Mouse (Mus musculus) heart, embryonic 10.5 days (tissue): ENCODE measurements around the gene Retreg1. TPM values are rescaled to one million over a fixed set of nuclear protein-coding genes. Genes with fewer than 3 reads are reported as not detected.

Experiments used
- DNase-seq: peaks from one replicate; pipeline ENCODE4 v3.0.0-alpha.2; 2017; ENCODE audit warnings: low spot score
- H3K27ac ChIP-seq: fragments of 300-500 bp; sonication (generic); 2 replicates; pipeline ENCODE4 v1.5.1; 2016; ENCODE audit warnings: mild to moderate bottlenecking
- H3K27me3 ChIP-seq: fragments of 300-500 bp; sonication (generic); 2 replicates; pipeline ENCODE4 v1.6.1; 2016; ENCODE audit warnings: mild to moderate bottlenecking; ENCODE audit not compliant: poor library complexity, insufficient read depth, severe bottlenecking
- H3K36me3 ChIP-seq: fragments of 300-500 bp; sonication (generic); 2 replicates; pipeline ENCODE4 v1.6.1; 2016; ENCODE audit warnings: mild to moderate bottlenecking, moderate library complexity
- H3K4me1 ChIP-seq: fragments of 300-500 bp; sonication (generic); 2 replicates; pipeline ENCODE4 v1.6.1; 2016; ENCODE audit warnings: mild to moderate bottlenecking
- H3K4me3 ChIP-seq: fragments of 300-500 bp; sonication (generic); 2 replicates; pipeline ENCODE4 v1.5.1; 2016; ENCODE audit warnings: mild to moderate bottlenecking, moderate library complexity
- H3K9me3 ChIP-seq: fragments of 300-500 bp; sonication (generic); 2 replicates; pipeline ENCODE4 v1.6.1; 2016; ENCODE audit warnings: mild to moderate bottlenecking, moderate library complexity
- WGBS: fragments of 180-500 bp; shearing (Covaris S2); methylation state at CpG from one replicate; pipeline ENCODE4 v1.1.7; 2016; 5-methylcytosine and 5-hydroxymethylcytosine counted together
- polyA plus RNA-seq: library from polyadenylated mRNA; unstranded; fragments of >200 nt; fragmentation: Nextera tagmentation; extraction: Ambion mirVana; gene quantifications from 2 replicates; pipeline ENCODE4 v1.2.1, GENCODE M21; 2016

The Retreg1 gene
- polyA plus RNA-seq, 1 experiment from 2014 or later: 20.2 TPM

DNA sequence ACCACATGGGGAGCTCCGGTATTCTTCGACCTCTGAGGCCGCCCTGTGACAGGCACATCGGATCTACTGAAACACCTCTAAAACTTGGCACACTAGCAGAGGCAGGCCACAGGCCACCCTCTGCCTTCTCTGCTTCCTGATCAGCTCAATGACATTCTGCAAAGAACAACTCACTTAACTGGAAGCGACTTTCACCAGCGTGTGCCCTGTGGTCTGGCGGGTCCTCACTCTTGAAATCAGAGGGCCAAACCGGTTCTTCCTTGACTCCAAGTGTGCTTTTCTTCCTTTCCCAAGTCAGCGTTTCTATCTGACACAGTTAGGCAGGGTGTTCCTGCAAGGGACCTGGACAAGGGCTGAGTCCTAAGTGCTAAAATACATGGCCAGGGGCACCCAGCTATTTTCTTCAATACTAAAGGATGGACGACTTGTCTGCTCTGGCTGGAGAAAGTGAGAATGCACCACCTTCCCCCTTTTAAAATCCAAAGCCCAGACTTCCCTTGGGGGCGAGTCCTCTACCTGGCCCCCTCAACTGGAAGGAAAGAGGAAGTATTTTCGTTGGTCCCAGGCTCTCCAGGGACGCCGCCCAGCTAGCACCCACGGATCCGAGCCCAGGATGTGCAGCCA lies 406 bp upstream of the Retreg1 start:
- Histone ChIP-seq H3K27ac (peak overlapping the region; percentile 87), H3K36me3 (no peaks in the 10 kb centered on the region), H3K27me3 (peaks cover 34% of the 10 kb centered on the region), H3K9me3 (no peaks in the 10 kb centered on the region), H3K4me3 (peak overlapping the region; percentile 92), H3K4me1 (peaks cover 11% of the 10 kb centered on the region)
- 10% methylated on average over 16 of the region's 16 CpGs for WGBS
- no peak for DNase-seq

DNA sequence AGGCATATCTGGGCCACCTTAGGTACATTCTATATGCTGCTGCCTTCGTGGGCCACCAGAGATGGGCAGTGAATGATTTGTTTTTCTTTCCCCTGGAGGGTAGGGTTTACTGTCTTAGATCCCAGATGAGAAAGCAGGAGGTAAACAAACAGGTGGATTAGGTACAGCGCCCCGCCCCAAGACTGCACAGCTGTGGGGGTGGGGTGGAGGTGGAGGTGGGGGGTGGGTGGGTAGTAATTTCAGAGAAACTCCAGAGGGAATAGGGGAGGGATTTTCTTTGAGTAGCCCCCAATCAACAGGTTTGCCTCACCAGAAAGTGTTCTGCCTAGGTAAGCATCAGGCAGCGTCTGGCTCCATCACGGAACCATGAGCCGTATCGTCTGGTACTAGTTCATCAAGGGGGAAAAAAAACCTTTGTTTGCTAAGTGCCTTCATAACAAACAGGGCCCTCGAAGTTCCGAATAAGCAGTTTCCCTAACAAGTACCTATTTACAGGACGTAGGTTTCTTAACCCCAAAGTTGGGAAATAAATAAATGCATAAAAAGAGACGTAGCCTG lies 1.1 kb downstream of the Retreg1 start:
- Histone ChIP-seq H3K27ac (peak overlapping the region; percentile 87; the same call in 1 of the 2 replicates), H3K36me3 (no peaks in the 10 kb centered on the region), H3K27me3 (peaks cover 34% of the 10 kb centered on the region), H3K9me3 (no peaks in the 10 kb centered on the region), H3K4me3 (peak overlapping the region; percentile 92), H3K4me1 (peaks cover 11% of the 10 kb centered on the region)
- DNase-seq: no peak
- 20% methylated on average over 11 of the region's 11 CpGs for WGBS

DNA sequence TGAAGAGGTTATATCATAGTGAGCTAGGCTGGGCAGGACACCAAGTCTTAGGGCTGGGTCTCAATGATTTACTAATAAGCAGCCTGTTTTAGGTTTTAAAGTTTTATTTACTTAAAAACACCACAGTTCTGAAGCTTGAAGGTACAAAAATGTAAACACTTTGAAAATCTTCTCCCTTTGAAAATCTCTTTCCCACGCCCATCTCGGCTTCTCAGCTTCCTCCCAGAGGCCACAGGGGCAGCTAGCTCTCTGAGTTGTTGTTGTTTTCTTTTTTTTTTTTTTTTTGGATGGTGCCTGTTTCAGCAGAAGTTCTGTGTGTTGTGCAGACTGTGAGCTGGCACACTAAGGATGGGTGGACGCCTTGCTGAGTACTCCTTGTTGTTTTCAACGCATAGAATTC lies 1.8 kb downstream of the Retreg1 start:
- no peak overlapping the region for H3K4me3 ChIP-seq
- no peak overlapping the region for H3K27ac ChIP-seq

DNA sequence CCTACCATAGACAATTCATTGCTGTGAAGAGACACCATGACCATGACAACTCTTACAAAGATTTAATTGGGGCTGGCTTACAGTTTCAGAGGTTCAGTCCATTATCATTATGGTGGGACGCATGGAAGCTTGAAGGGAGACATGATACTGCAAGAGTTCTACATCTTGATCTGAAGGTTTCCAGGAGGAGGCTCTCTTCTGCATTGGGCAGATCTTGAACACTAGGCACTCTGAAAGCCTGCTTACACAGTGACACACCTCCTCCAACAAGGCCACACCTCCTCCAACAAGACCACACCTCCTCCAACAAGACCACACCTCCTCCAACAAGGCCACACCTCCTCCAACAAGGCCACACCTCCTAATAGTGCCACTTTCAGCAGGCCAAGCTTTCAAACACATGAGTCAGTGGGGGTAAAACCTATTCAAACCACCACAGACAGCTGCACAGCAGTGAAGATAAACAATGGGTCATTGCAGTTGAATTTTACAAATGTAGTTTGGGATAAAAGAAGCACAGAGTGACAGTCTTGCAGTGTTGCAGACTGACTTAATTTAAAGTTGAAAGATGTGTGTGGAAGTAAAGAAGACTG lies 4.7 kb downstream of the Retreg1 start:
- Histone ChIP-seq H3K36me3 (no peaks in the 10 kb centered on the region), H3K27ac (no peak overlapping the region), H3K4me1 (peaks cover 14% of the 10 kb centered on the region), H3K27me3 (peaks cover 14% of the 10 kb centered on the region), H3K9me3 (no peaks in the 10 kb centered on the region), H3K4me3 (no peak overlapping the region)
- 77% methylated on average over 1 of the region's 1 CpGs for WGBS
- no peak for DNase-seq

More for the DNA sequence above, 1.8 kb downstream of the Retreg1 start:
- Histone ChIP-seq H3K9me3 (no peaks in the 10 kb centered on the region), H3K27me3 (peaks cover 34% of the 10 kb centered on the region), H3K36me3 (no peaks in the 10 kb centered on the region), H3K4me1 (peaks cover 11% of the 10 kb centered on the region)
- no peak for DNase-seq
- 57% methylated on average over 4 of the region's 4 CpGs for WGBS

DNA sequence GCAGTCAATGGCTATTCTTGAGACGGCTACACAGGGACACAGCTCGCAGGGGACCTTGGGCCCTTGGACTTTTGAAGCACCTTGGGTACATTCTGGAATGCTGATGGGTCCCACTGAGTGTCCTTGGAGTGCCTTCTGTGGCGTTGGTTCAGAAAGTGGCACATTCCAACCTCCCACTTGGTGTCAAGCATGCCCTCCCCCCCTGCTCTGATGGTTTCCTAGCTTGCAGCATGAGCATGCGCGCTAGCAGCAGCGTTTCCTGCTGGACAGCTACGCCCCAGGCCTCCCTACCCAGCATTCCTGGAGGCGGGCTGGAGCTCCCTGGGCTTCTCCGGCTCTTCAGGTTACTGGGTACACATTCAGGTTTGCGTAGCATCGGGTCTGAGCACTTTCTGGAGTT lies 7.6 kb downstream of the Retreg1 start:
- H3K27me3 ChIP-seq: no peaks in the 10 kb centered on the region
- H3K36me3 ChIP-seq: no peaks in the 10 kb centered on the region
- no peak overlapping the region for H3K27ac ChIP-seq
- no peak for DNase-seq
- H3K9me3 ChIP-seq: no peaks in the 10 kb centered on the region
- H3K4me1 ChIP-seq: peaks cover 6% of the 10 kb centered on the region
- WGBS: 57% methylated on average over 11 of the region's 11 CpGs
- no peak overlapping the region for H3K4me3 ChIP-seq

DNA sequence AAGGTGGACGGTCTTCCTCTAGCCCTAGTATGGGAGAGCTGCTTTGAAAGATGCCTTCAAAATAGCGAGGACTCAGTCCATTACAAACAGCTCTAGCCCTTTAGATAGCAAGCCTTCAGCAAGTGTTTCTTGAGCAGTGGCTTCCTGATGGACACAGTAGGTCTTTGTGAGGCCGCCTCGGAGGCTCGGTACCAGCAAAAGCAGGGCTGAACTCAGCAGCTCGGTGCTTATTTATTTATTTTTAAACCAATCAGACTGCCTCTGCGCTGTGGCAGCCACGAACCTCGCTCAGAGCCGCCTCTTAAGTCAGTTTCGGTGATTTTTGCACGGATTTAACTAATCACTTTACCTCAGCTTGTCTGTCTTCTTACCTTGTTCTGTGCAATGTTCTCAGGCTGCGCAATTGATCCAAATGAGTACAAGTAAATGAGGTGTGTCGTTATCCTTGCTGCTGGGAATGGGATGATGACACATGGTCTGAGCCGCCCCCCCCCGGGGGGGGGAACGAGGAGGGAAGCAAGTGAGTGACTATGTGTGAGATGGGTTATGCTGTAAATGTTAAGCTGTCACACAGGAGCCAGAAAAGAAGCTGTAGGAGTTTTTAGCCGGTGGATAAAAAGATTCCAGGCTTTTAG lies 11.4 kb downstream of the Retreg1 start:
- Histone ChIP-seq H3K4me3 (no peak overlapping the region), H3K27ac (no peak overlapping the region), H3K9me3 (no peaks in the 10 kb centered on the region), H3K4me1 (peaks cover 10% of the 10 kb centered on the region), H3K27me3 (no peaks in the 10 kb centered on the region), H3K36me3 (no peaks in the 10 kb centered on the region)
- DNase-seq: no peak
- WGBS: 59% methylated on average over 18 of the region's 18 CpGs

DNA sequence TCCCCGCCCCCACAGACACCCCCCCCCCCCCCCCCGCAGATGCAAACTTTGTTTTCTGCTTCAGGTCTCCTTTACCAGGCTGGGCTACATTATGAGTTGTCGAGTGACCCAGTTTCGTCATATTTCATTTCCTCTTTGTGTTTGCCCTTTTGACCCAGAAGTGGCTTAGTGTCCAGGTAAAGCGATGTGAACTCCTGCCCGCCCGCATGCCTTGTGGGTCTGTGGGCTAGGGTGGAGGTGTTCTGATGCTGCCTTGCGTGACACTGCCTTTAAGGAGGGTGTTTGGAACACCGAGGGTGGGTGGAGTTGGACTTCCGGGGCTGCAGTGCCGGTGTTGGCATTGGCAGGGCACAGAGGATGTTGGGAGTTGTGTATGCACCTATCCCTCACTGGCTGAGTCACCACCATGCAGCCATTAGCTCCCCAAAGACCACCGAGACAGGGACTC lies 15.7 kb downstream of the Retreg1 start:
- Histone ChIP-seq H3K36me3 (no peaks in the 10 kb centered on the region), H3K4me3 (no peak overlapping the region), H3K27ac (no peak overlapping the region), H3K9me3 (no peaks in the 10 kb centered on the region), H3K27me3 (no peaks in the 10 kb centered on the region), H3K4me1 (peaks cover 6% of the 10 kb centered on the region; the same call in 1 of the 2 replicates)
- DNase-seq: no peak
- WGBS: 56% methylated on average over 12 of the region's 12 CpGs

DNA sequence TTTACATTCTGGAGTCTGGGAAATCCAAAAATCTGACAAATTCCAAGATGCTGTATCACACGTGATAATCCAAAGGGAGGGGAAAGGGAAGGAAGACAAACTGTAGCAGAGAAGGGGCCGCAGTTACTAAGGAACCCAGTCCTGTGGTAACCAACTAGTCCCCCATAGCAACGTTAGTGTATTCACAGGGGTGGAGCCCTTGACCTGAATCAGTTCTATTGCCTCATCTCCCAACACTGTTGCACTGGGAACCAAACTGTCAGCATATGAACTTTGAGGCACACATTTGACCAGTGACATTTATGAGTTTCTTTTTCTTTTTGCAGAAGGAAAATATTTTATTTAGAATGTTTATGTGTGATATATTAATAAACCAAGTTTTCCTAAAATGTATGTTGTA lies 16.5 kb downstream of the Retreg1 start:
- Histone ChIP-seq H3K27ac (no peak overlapping the region), H3K9me3 (no peaks in the 10 kb centered on the region), H3K36me3 (no peaks in the 10 kb centered on the region), H3K27me3 (no peaks in the 10 kb centered on the region), H3K4me1 (peaks cover 6% of the 10 kb centered on the region; the same call in 1 of the 2 replicates), H3K4me3 (no peak overlapping the region)
- DNase-seq: no peak
- WGBS: 65% methylated on average over 3 of the region's 3 CpGs

DNA sequence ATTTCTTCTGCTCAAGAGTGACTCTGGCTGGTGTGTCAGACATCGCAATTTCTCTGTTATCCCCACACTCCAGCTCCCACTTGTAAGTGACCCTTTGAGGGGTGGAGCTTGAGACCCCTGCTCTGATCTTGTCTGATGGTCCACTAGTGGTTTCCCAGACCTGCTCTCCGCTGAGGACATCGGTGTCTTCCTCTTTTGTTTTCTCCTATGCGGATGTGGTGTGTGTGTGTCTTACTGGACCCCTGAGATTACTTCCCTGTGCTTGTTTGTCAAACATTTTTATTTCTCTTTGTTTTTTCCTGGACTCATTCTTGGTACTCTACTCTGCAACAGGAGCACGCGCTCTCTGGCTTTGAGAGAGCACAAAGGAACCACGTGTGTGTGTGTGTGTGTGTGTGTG lies 18.9 kb downstream of the Retreg1 start:
- no peak overlapping the region for H3K4me3 ChIP-seq
- no peak for DNase-seq
- no peak overlapping the region for H3K27ac ChIP-seq
- no peaks in the 10 kb centered on the region for H3K27me3 ChIP-seq
- H3K4me1 ChIP-seq: peaks cover 6% of the 10 kb centered on the region; the same call in 1 of the 2 replicates
- no peaks in the 10 kb centered on the region for H3K36me3 ChIP-seq
- WGBS: 69% methylated on average over 7 of the region's 7 CpGs
- no peaks in the 10 kb centered on the region for H3K9me3 ChIP-seq

DNA sequence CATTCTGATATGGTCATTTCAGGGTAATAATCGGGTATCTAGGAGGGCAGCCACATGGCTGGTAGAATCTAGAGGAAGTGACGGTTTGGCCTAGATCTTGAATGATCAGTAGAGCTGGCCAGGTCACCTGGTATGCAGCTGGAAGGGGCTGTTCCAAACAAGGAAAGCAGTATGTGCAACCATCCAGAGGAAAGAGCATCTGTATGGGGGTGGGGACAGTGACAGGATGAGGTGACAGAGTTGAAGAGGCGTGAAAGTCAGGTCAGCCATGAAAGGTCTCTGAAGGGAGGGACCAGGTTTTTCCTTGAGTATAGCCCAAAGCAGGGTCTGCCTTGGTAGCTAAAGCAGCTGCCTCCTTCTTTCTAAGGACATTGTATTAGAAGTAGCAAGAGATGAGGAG lies 22.6 kb downstream of the Retreg1 start:
- DNase-seq: no peak
- no peak overlapping the region for H3K4me3 ChIP-seq
- H3K27me3 ChIP-seq: no peaks in the 10 kb centered on the region
- no peaks in the 10 kb centered on the region for H3K9me3 ChIP-seq
- H3K36me3 ChIP-seq: no peaks in the 10 kb centered on the region
- 0 out of 2 replicates have a peak, but pooled peaks cover 3% of the 10 kb centered on the region for H3K4me1 ChIP-seq
- 88% methylated on average over 3 of the region's 3 CpGs for WGBS
- no peak overlapping the region for H3K27ac ChIP-seq

DNA sequence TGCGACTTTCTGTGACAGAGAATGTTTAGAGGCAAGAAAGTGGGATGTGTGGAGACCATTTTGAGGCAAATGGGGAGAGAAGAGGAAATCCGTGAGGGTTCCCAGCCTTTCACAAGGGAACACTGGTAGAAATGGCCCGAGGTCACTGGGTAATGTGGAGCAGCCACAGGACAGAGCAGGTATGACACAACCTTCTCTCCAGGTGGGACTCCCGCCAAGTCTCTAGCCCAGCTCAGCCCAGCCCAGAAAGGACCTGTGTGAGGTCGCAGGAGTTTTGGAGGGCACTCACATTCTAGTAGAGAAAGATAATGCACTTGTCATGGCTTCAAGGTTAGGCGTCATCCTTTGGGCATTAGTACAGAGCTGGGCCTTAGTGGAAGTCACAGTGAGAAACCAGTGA lies 23.1 kb downstream of the Retreg1 start:
- 82% methylated on average over 6 of the region's 6 CpGs for WGBS
- no peak for DNase-seq

DNA sequence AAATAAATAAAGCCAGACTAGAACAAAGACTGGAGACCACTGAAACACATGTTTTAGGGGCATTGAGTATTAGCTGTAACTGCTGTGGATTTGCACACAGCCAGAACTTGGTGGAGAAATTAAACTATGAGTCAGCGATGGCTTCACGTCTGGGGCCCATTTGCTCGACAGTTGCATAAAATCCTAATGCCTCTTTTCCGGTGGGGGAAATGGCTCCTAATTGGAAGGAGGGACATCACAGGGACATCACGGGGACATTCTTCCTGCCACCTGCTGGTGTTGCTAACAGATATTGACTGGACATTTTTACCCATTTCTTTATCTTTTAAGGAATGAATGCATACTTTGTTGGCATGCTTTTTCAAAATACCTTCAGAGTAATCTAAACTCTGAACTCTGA lies 26.1 kb downstream of the Retreg1 start:
- WGBS: 73% methylated on average over 5 of the region's 5 CpGs
- Histone ChIP-seq H3K4me1 (peaks cover 4% of the 10 kb centered on the region; the same call in 1 of the 2 replicates), H3K4me3 (no peak overlapping the region), H3K27me3 (no peaks in the 10 kb centered on the region), H3K27ac (no peak overlapping the region), H3K9me3 (no peaks in the 10 kb centered on the region), H3K36me3 (no peaks in the 10 kb centered on the region)
- no peak for DNase-seq

More for the DNA sequence above, 23.1 kb downstream of the Retreg1 start:
- H3K27me3 ChIP-seq: no peaks in the 10 kb centered on the region
- H3K4me1 ChIP-seq: no peaks in the 10 kb centered on the region
- no peaks in the 10 kb centered on the region for H3K36me3 ChIP-seq
- H3K9me3 ChIP-seq: no peaks in the 10 kb centered on the region
- H3K4me3 ChIP-seq: no peak overlapping the region
- no peak overlapping the region for H3K27ac ChIP-seq

DNA sequence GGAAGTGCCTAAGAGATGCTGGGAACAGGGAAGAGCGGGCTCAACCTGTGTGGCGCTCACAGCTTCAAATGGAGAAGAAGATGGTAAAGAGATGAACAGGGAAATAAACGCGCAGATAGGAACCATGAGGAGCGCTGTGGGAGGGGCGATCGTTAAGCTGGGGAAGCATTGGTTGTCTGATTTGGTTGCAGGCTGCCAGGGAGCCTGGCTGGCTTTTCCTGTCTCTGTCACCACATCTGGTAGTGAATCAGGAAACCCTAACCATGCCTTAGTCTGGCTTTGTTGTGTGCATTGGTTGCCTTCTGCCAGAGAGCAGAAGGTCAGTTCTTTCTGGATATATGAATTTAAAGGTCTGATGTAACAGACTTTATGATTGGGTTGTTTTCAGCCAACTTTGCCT lies 28.5 kb downstream of the Retreg1 start:
- Histone ChIP-seq H3K9me3 (no peaks in the 10 kb centered on the region), H3K4me1 (peaks cover 9% of the 10 kb centered on the region), H3K27me3 (no peaks in the 10 kb centered on the region), H3K36me3 (no peaks in the 10 kb centered on the region), H3K27ac (no peak overlapping the region), H3K4me3 (no peak overlapping the region)
- DNase-seq: no peak
- WGBS: 89% methylated on average over 7 of the region's 7 CpGs
